Mouse (Mus musculus) spleen, embryonic (tissue): ENCODE results near the gene Armh1.

Source experiments
- CTCF ChIA-PET: fragments of 350-600 bp; sonication (Branson Sonifier 250); formaldehyde crosslinking; loops from one replicate; lab custom pipeline; 2022; lab: Charles Lee

The Armh1 gene

GRCm38 (mm10) chr4:117223001-117223400 lies 28.9 kb downstream of the Armh1 start:
- CTCF ChIA-PET: interaction anchor here (0.7 kb wide), 1 partner anchor 409 kb away, joined by 4 read pairs; no protein-coding TSS in a partner anchor

- CTCF ChIA-PET: interaction anchor here (0.7 kb wide), 1 partner anchor 200 kb away, joined by 5 read pairs; no protein-coding TSS in a partner anchor
Measured at GRCm38 (mm10) chr4:117221836-117222235, 30.1 kb downstream of the Armh1 start.

GRCm38 (mm10) chr4:117220741-117221515 lies 31.0 kb downstream of the Armh1 start:
- CTCF ChIA-PET: no interaction called here

- CTCF ChIA-PET: interaction anchor here (0.8 kb wide), 1 partner anchor 39 kb away, joined by 5 read pairs; no protein-coding TSS in a partner anchor
Measured at GRCm38 (mm10) chr4:117218517-117219219, 33.3 kb downstream of the Armh1 start.

GRCm38 (mm10) chr4:117217029-117217428 lies 34.9 kb downstream of the Armh1 start:
- CTCF ChIA-PET: no interaction called here

- CTCF ChIA-PET: interaction anchor here (0.5 kb wide), 1 partner anchor 200 kb away, joined by 3 read pairs; no protein-coding TSS in a partner anchor
Measured at GRCm38 (mm10) chr4:117214250-117214649, 37.7 kb downstream of the Armh1 start.

- CTCF ChIA-PET: no interaction called here
Measured at GRCm38 (mm10) chr4:117210147-117211074, 41.5 kb downstream of the Armh1 start.

- CTCF ChIA-PET: no interaction called here
Measured at GRCm38 (mm10) chr4:117209592-117209991, 42.3 kb downstream of the Armh1 start.

GRCm38 (mm10) chr4:117202992-117203354 lies 49.0 kb downstream of the Armh1 start:
- CTCF ChIA-PET: no interaction called here

- CTCF ChIA-PET: interaction anchor here (0.6 kb wide), 1 partner anchor 205 kb away, joined by 3 read pairs; no protein-coding TSS in a partner anchor
Measured at GRCm38 (mm10) chr4:117202046-117202991, 49.6 kb downstream of the Armh1 start.

GRCm38 (mm10) chr4:117191804-117192203 lies 60.1 kb downstream of the Armh1 start:
- CTCF ChIA-PET: interaction anchor here (0.6 kb wide), 1 partner anchor 20 kb away, joined by 3 read pairs; no protein-coding TSS in a partner anchor

GRCm38 (mm10) chr4:117190660-117191059 lies 61.3 kb downstream of the Armh1 start:
- CTCF ChIA-PET: interaction anchor here (0.7 kb wide), 1 partner anchor 486 kb away, joined by 3 read pairs; no protein-coding TSS in a partner anchor

GRCm38 (mm10) chr4:117189856-117190543 lies 61.9 kb downstream of the Armh1 start:
- CTCF ChIA-PET: interaction anchor here (0.7 kb wide), 1 partner anchor 487 kb away, joined by 3 read pairs; no protein-coding TSS in a partner anchor

GRCm38 (mm10) chr4:117189382-117189855 lies 62.5 kb downstream of the Armh1 start:
- CTCF ChIA-PET: no interaction called here

- CTCF ChIA-PET: no interaction called here
Measured at GRCm38 (mm10) chr4:117188969-117189368, 63.0 kb downstream of the Armh1 start.

GRCm38 (mm10) chr4:117182759-117183096 lies 69.2 kb downstream of the Armh1 start:
- CTCF ChIA-PET: interaction anchor here (1.1 kb wide), 1 partner anchor 26 kb away, joined by 3 read pairs; no protein-coding TSS in a partner anchor

- CTCF ChIA-PET: interaction anchor here (1.1 kb wide), 1 partner anchor 26 kb away, joined by 3 read pairs; no protein-coding TSS in a partner anchor
Measured at GRCm38 (mm10) chr4:117181863-117182758, 69.8 kb downstream of the Armh1 start, which contains the start of gene Kif2c. Gene Kif2c (minus strand): TSS chr4:117182639.

- CTCF ChIA-PET: no interaction called here
Measured at GRCm38 (mm10) chr4:117169936-117170335, 82.0 kb downstream of the Armh1 start.
